Mouse (Mus musculus) heart, embryonic 11.5 days (tissue): ENCODE measurements around the gene Fam227b. TPM values are rescaled to one million over a fixed set of nuclear protein-coding genes. Genes with fewer than 3 reads are reported as not detected.

Source experiments
- ATAC-seq: fragments of 200-750 bp; cut with Nextera tagmentation; replicated peaks from 2 replicates; pipeline ENCODE4 v1.8.0; 2017; ENCODE audit warnings: moderate library complexity; ENCODE audit not compliant: insufficient number of reproducible peaks, low FRiP score, low TSS enrichment
- H3K27ac ChIP-seq: fragments of 300-500 bp; sonication (generic); 2 replicates; pipeline ENCODE4 v1.5.1; 2014; ENCODE audit warnings: mild to moderate bottlenecking, low read depth, low read length
- H3K27me3 ChIP-seq: fragments of 300-500 bp; sonication (generic); 2 replicates; pipeline ENCODE4 v1.6.1; 2014; ENCODE audit warnings: mild to moderate bottlenecking, low read length, mixed read lengths; ENCODE audit not compliant: control insufficient read depth, insufficient read depth
- H3K36me3 ChIP-seq: fragments of 300-500 bp; sonication (generic); 2 replicates; pipeline ENCODE4 v1.6.1; 2014; ENCODE audit warnings: mild to moderate bottlenecking, low read length, moderate library complexity, mixed read lengths; ENCODE audit not compliant: control insufficient read depth, insufficient read depth
- H3K4me1 ChIP-seq: fragments of 300-500 bp; sonication (generic); 2 replicates; pipeline ENCODE4 v1.6.1; 2014; ENCODE audit warnings: low read length; ENCODE audit not compliant: control insufficient read depth, insufficient read depth
- H3K4me2 ChIP-seq: fragments of 300-500 bp; sonication (generic); 2 replicates; pipeline ENCODE4 v1.6.1; 2014; ENCODE audit warnings: mild to moderate bottlenecking, moderate library complexity
- H3K4me3 ChIP-seq: fragments of 300-500 bp; sonication (generic); 2 replicates; pipeline ENCODE4 v1.5.1; 2014; ENCODE audit warnings: low read depth, low read length
- H3K9ac ChIP-seq: fragments of 300-500 bp; sonication (generic); 2 replicates; pipeline ENCODE4 v1.6.1; 2014; ENCODE audit warnings: mild to moderate bottlenecking, low read depth, low read length, moderate library complexity
- H3K9me3 ChIP-seq: fragments of 300-500 bp; sonication (generic); replicated peaks from 2 replicates; pipeline ENCODE4 v1.6.1; 2016; ENCODE audit warnings: low read length; ENCODE audit not compliant: control insufficient read depth
- WGBS: fragments of 180-500 bp; shearing (Covaris S2); extraction: QIAGEN DNeasy Blood & Tissue Kit; methylation state at CpG from one replicate; pipeline ENCODE4 v1.1.7; 2014; ENCODE audit not compliant: insufficient replicate concordance; 5-methylcytosine and 5-hydroxymethylcytosine counted together
- polyA plus RNA-seq: library from polyadenylated mRNA; unstranded; fragments of >200 nt; fragmentation: Nextera tagmentation; extraction: Ambion mirVana; gene quantifications from 2 replicates; pipeline ENCODE4 v1.2.1, GENCODE M21; 2014

Gene Fam227b
- polyA plus RNA-seq, 1 experiment from 2014 or later = 0.10 TPM

DNA sequence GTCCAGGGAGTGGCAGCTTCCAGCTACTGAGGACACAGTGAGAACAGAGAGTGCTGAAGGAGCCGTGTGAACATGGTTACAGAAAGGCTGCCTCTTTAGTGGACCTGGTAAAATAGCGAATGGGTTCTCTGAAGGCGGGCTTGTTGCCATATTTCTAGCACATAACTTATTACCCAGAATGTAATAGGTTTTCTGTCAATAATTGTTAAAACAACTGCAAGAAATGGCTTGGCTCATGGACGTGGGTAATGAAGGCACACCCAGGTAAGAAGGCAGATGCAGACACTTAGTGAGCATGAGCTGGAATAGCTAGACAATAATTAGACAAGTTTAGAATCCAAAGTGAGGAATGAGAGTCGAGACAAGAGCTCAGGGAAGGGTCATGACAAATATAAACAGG is 149.5 kb downstream of the Fam227b start:
- WGBS = 75% methylated on average over 5 of the region's 5 CpGs
- Histone ChIP-seq H3K36me3 (no peaks in the 10 kb centered on the region), H3K9me3 (no peaks in the 10 kb centered on the region), H3K4me3 (no peak overlapping the region), H3K27me3 (no peaks in the 10 kb centered on the region), H3K4me1 (no peaks in the 10 kb centered on the region; the same call in 1 of the 2 replicates), H3K9ac (no peak overlapping the region), H3K27ac (no peak overlapping the region), H3K4me2 (no peak overlapping the region)
- ATAC-seq = no peak

DNA sequence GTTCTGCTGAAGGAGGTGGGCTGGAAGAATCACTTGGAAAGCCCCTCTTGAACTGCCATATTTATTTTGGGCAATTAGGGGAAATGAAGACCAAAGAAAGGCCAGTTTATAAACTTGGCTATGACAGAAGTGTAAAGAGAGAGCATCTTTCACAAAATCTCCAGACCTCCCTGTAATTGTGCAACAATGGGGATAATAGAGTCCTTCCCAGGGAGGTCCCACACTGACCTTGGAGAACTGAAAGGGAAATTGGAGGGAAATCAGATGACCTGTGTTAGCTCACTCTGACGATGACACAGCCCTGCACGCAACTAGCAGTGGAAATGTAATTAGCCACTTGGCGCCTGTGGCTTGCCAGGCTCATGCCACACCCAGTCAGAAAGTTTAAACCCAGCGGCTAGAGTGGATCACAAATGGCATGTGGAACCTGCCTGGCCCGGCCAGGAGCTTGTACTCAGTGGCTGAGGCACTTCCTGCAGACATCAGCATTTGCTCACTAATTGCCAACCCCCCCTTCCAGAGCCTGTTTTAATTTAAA is 175.9 kb downstream of the Fam227b start:
- H3K4me3 ChIP-seq = no peak overlapping the region
- peaks cover 4% of the 10 kb centered on the region; the same call in 1 of the 2 replicates for H3K4me1 ChIP-seq
- no peaks in the 10 kb centered on the region for H3K36me3 ChIP-seq
- WGBS = 57% methylated on average over 5 of the region's 5 CpGs
- ATAC-seq = no peak
- no peaks in the 10 kb centered on the region for H3K9me3 ChIP-seq
- H3K27ac ChIP-seq = no peak overlapping the region
- H3K4me2 ChIP-seq = no peak overlapping the region
- H3K9ac ChIP-seq = no peak overlapping the region
- H3K27me3 ChIP-seq = no peaks in the 10 kb centered on the region

DNA sequence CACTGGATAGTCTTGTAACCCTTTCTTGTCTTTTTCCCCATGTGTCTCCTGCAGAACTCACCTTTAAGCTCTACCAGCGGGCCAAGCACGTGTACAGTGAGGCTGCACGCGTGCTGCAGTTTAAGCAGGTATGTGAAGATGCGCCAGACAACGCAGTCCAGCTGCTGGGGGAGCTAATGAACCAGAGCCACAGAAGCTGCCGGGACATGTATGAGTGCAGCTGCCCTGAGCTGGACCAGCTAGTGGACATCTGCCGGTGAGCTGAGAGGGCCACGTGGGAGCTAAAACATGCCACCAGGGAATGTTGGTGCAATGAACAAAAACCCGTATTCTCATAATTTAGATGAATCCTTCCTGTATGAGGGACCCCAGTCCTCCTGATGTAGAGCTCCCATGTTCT is 176.6 kb downstream of the Fam227b start:
- H3K9me3 ChIP-seq = no peaks in the 10 kb centered on the region

DNA sequence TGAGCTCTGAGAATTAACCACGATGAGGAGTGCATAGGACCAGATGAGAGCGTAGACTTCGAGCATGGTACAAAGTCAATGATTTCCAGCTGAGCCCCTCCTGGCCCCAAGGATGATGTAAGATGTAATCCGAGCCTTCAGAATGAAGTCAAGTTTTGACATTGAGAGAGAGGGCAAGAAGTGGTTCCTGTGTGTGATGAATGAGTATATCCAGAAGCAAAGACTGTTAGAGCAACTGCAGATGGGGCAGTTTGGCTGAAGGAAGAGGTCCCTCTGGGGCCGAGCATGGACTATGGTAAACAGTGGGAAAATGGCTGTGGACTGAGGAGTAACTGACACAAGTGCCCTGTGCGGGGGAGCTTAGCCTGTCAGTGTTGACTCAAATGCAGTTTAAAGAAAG is 178.6 kb downstream of the Fam227b start:
- no peak overlapping the region for H3K27ac ChIP-seq
- peaks cover 10% of the 10 kb centered on the region; the same call in 1 of the 2 replicates for H3K4me1 ChIP-seq
- H3K9me3 ChIP-seq = no peaks in the 10 kb centered on the region
- ATAC-seq = no peak
- H3K4me3 ChIP-seq = no peak overlapping the region
- no peak overlapping the region for H3K9ac ChIP-seq
- no peaks in the 10 kb centered on the region for H3K36me3 ChIP-seq
- H3K4me2 ChIP-seq = no peak overlapping the region
- 54% methylated on average over 6 of the region's 6 CpGs for WGBS
- H3K27me3 ChIP-seq = no peaks in the 10 kb centered on the region

More for the DNA sequence above, 176.6 kb downstream of the Fam227b start:
- Histone ChIP-seq H3K27ac (no peak overlapping the region), H3K9ac (no peak overlapping the region), H3K4me3 (no peak overlapping the region), H3K36me3 (no peaks in the 10 kb centered on the region), H3K4me1 (peaks cover 6% of the 10 kb centered on the region; the same call in 1 of the 2 replicates), H3K4me2 (no peak overlapping the region), H3K27me3 (no peaks in the 10 kb centered on the region)
- no peak for ATAC-seq
- WGBS = 92% methylated on average over 10 of the region's 10 CpGs

DNA sequence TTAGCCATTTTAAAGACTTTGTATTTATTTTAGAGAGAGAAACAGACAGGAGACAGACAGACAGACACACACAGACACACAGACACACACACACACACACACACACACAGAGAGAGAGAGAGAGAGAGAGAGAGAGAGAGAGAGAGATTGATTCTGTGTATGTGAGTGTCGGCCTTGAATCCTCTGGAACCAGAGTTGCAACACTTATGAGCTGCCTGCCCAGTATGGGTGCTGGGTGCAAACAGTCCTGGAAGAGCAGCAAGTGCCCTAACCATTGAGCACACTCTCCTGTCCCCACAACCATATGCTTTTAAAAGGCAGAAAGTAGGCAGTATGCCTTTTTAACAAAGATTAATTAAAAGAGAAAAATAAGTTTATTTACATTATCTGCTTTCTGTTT is 183.0 kb downstream of the Fam227b start:
- ATAC-seq = no peak
- Histone ChIP-seq H3K36me3 (no peaks in the 10 kb centered on the region), H3K27ac (no peak overlapping the region), H3K4me3 (no peak overlapping the region), H3K27me3 (no peaks in the 10 kb centered on the region), H3K9me3 (no peaks in the 10 kb centered on the region), H3K4me1 (0 out of 2 replicates have a peak, but pooled peaks cover 6% of the 10 kb centered on the region), H3K9ac (no peak overlapping the region), H3K4me2 (no peak overlapping the region)
- WGBS = 84% methylated on average over 1 of the region's 1 CpGs

DNA sequence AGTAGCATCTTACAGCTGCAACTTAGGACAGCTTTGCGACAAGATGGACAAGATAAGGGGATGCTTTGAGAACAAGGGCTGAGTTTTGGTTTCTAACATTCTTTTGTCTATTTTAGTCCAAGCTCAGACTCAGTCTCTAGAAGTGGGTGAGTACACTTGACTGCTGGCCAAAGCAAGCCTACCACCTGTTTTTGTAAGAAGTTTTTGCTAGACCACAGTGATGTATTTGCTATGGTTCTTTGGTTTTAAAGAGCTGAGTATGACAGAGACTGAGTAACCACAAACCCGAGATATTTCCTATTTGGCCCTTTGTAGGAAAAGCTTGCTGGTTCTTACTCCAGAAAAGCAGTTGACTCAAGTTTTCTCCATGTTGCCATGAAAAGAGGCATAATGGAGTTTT is 203.6 kb downstream of the Fam227b start:
- Histone ChIP-seq H3K4me2 (no peak overlapping the region), H3K9ac (no peak overlapping the region), H3K9me3 (no peaks in the 10 kb centered on the region), H3K27ac (no peak overlapping the region), H3K4me1 (no peaks in the 10 kb centered on the region), H3K27me3 (no peaks in the 10 kb centered on the region), H3K4me3 (no peak overlapping the region), H3K36me3 (peaks cover 2% of the 10 kb centered on the region; the same call in 1 of the 2 replicates)
- WGBS = 91% methylated on average over 2 of the region's 2 CpGs
- no peak for ATAC-seq

DNA sequence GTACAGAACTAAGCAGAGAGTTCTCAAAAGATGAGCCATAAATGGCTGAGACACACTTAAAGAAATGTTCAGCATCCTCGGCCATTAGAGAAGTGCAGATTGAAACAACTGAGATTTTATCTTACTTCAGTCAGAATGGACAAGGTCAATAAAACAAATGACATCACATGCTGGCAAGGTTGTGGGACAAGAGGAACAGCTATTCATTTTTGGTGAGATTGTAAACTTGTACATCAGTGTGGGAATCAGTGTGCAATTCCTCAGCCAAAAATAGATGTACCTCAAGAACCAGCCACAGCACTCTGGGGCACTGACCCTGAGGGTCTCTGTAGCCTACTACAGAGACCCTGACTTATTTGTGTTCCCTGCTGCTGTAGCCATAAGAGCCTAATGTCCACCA is 208.5 kb downstream of the Fam227b start:
- Histone ChIP-seq H3K9me3 (no peaks in the 10 kb centered on the region), H3K4me3 (no peak overlapping the region), H3K27ac (no peak overlapping the region), H3K27me3 (no peaks in the 10 kb centered on the region), H3K4me1 (peaks cover 10% of the 10 kb centered on the region; the same call in 1 of the 2 replicates), H3K4me2 (no peak overlapping the region), H3K36me3 (no peaks in the 10 kb centered on the region; the same call in 1 of the 2 replicates), H3K9ac (no peak overlapping the region)
- WGBS = 62% methylated on average over 1 of the region's 1 CpGs
- no peak for ATAC-seq

DNA sequence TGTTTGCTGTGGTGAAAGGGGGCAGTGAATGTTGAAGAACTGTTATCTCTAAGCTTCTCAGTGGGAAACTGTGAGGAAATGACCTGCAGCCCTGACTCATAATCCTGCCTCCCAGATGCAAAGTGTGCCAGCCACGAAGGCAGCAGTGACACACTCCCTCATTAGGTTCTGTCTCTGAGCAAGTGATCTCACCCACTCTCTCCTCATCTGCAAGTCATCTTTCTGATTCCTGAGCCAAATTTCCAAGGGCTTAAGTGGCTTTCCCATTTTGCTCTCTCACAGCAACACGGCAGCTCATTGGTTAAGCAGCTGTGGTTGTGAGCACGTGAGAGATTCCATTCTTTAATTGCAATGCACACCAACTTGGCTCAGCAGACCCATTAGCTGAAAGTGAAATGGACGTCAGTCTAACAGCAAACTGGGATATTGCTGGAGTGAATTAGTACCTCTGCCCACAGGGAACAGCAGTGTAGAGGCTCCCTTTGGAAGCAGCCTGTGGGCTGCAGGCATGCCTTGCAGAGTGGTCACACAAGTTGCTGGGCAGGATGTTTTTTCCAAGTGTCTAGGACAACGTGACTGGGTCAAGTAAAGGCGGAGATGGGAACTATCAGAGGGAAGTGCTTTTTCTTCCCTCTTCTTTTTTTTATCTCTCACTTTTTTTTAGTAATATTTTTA is 210.6 kb downstream of the Fam227b start:
- Histone ChIP-seq H3K9me3 (no peaks in the 10 kb centered on the region), H3K4me1 (peaks cover 10% of the 10 kb centered on the region; the same call in 1 of the 2 replicates), H3K9ac (no peak overlapping the region), H3K27me3 (no peaks in the 10 kb centered on the region), H3K36me3 (no peaks in the 10 kb centered on the region; the same call in 1 of the 2 replicates), H3K4me3 (no peak overlapping the region), H3K27ac (peak overlapping the region; percentile 41; the same call in 1 of the 2 replicates), H3K4me2 (no peak overlapping the region)
- 59% methylated on average over 6 of the region's 6 CpGs for WGBS
- no peak for ATAC-seq
